Mouse (Mus musculus): Measurements from ENCODE around the gene Asic1. TPM values are rescaled to one million over a fixed set of nuclear protein-coding genes. Genes with fewer than 3 reads are reported as not detected.
"Not testable (repeated sequence)": the region's sequence is repeated elsewhere in the genome, so short reads cannot be mapped to it uniquely, and the experiment has no call there.

Asic1 gene
- polyA plus RNA-seq, 1 experiment, result 2.0 TPM

DNA sequence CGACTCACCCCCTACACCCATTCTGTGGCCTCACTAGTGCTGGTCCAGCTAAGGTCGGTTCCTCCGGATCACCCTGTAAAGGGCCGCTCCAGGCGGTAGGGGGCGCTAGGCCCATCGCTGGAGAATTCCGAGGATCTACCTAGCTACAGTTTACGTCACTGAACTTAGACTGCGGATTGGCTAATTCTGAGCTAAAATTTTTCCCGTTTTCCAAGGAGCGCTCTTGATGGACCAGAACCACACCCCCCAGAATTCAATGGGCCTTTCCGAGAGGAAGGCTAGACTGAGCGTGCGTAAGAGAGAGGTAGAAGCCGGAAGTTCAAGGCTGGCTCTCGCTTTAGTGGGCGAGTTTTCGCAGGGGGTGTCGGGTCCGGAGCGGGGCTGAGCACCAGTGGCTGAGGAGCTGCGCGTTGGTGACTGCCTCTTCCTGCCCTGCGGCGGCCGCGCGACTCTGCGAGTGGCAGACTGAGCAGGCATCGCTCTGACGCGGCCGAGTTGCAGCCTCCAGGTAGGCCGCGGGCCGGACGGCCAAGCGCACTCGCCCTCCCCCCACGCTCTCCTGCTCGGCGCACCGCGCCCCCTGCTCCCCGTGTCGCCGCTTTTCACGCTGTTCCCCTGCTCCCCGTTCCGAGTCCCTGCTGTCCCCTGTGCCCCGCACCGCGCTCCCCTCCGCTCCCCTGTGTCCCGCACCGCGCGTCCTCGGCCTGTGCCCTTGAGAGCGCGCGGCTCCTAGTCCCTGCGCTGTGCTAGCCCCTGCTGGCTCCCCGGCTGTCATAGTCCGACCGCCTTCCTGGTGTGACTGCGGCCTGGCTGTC lies 55.4 kb downstream of the Asic1 start, which contains the start of gene Cox14:
Gene Cox14, plus strand, starts transcription at position 278 of the 815 bp plus-strand sequence.
- peak within 1 kb of the TSS; percentile 52 for H3K4me3 ChIP-seq
- H3K27me3 ChIP-seq (ENCODE audit: control insufficient read depth, insufficient read depth, insufficient read length), result no peaks in the 10 kb centered on the region
- no peak for TF ChIP-seq E2F4 (IDR thresholded peaks at IDR 0.05; ENCODE audit: insufficient read depth)
- peak; percentile 94 for TF ChIP-seq POLR2AphosphoS2 (IDR thresholded peaks at IDR 0.05; ENCODE audit: insufficient read length, low read depth)
- peak; percentile 38 for TF ChIP-seq REST (IDR thresholded peaks at IDR 0.05; ENCODE audit: insufficient read depth, insufficient read length)
- peak; percentile 14 for TF ChIP-seq TCF3 (IDR thresholded peaks at IDR 0.05; ENCODE audit: insufficient read length, low read depth)
- TF ChIP-seq MYOG (IDR thresholded peaks at IDR 0.05; ENCODE audit: control insufficient read depth in 1 of 3, insufficient read depth in 1 of 3, insufficient read length in 2 of 3, low read depth in 2 of 3), result no peak
- no peak for TF ChIP-seq TCF12 (IDR thresholded peaks at IDR 0.05; ENCODE audit: insufficient read depth, poor library complexity, severe bottlenecking)
- TF ChIP-seq POLR2A (IDR thresholded peaks at IDR 0.05; ENCODE audit: insufficient read length, low read depth), result peak; percentile 97
- peak in 1 of 3 experiments; percentile 42 for TF ChIP-seq MYOD1 (IDR thresholded peaks at IDR 0.05; ENCODE audit: control insufficient read depth in 1 of 3, insufficient read length in 2 of 3, low read depth in 2 of 3)
- no peak for TF ChIP-seq USF1 (IDR thresholded peaks at IDR 0.05; ENCODE audit: low read depth)
- no peak for TF ChIP-seq CEBPB (IDR thresholded peaks at IDR 0.05; ENCODE audit: insufficient read depth, poor library complexity, severe bottlenecking)
- no peak for TF ChIP-seq MAX (IDR thresholded peaks at IDR 0.05; ENCODE audit: low read depth)
- no peak for TF ChIP-seq SRF (IDR thresholded peaks at IDR 0.05; ENCODE audit: control insufficient read depth, insufficient read length, low read depth)
- peaks cover 18% of the 10 kb centered on the region for H3K36me3 ChIP-seq (ENCODE audit: control insufficient read depth, insufficient read depth)
- peak within 1 kb of the TSS; percentile 97 for H3K4me2 ChIP-seq (ENCODE audit: low read depth)
- peaks cover 29% of the 10 kb centered on the region for H3K79me2 ChIP-seq (ENCODE audit: control insufficient read depth, insufficient read depth)
- peak within 1 kb of the TSS; percentile 77 for H3ac ChIP-seq (ENCODE audit: control insufficient read depth, insufficient read length)

DNA sequence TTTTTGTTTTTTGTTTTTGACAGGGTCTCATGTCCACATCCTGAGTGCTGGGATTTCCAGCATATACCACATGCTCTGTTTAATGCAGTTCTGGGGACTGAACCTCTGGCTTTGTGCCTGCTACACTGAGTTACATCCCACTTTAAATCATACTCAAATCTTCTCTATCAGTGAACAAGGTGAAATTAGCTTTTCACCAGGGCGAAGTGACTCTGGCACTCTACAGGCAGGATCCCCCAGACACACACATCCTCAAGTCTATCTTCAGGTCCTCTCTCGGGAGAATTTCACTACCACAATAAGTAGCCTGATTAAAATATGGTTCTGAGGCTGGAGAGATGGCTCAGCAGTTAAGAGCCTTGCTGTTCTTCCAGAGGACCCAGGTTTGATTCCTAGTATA lies 56.4 kb downstream of the Asic1 start:
- Histone ChIP-seq H3K79me2 (ENCODE audit: control insufficient read depth, insufficient read depth) (peaks cover 29% of the 10 kb centered on the region), H3ac (ENCODE audit: control insufficient read depth, insufficient read length) (peak overlapping the region; percentile 77), H3K4me2 (ENCODE audit: low read depth) (peak overlapping the region; percentile 92), H3K36me3 (ENCODE audit: control insufficient read depth, insufficient read depth) (peaks cover 18% of the 10 kb centered on the region), H3K27me3 (ENCODE audit: control insufficient read depth, insufficient read depth, insufficient read length) (no peaks in the 10 kb centered on the region), H3K4me3 (peak overlapping the region; percentile 52)
- TF ChIP-seq POLR2AphosphoS2 (IDR thresholded peaks at IDR 0.05; ENCODE audit: insufficient read length, low read depth), result no peak
- no peak for TF ChIP-seq USF1 (IDR thresholded peaks at IDR 0.05; ENCODE audit: low read depth)
- no peak for TF ChIP-seq REST (IDR thresholded peaks at IDR 0.05; ENCODE audit: insufficient read depth, insufficient read length)
- TF ChIP-seq CEBPB (IDR thresholded peaks at IDR 0.05; ENCODE audit: insufficient read depth, poor library complexity, severe bottlenecking), result no peak
- TF ChIP-seq MAX (IDR thresholded peaks at IDR 0.05; ENCODE audit: low read depth), result no peak
- TF ChIP-seq SRF (IDR thresholded peaks at IDR 0.05; ENCODE audit: control insufficient read depth, insufficient read length, low read depth), result no peak
- TF ChIP-seq POLR2A (IDR thresholded peaks at IDR 0.05; ENCODE audit: insufficient read length, low read depth), result no peak
- TF ChIP-seq TCF12 (IDR thresholded peaks at IDR 0.05; ENCODE audit: insufficient read depth, poor library complexity, severe bottlenecking), result no peak
- no peak for TF ChIP-seq TCF3 (IDR thresholded peaks at IDR 0.05; ENCODE audit: insufficient read length, low read depth)
- TF ChIP-seq E2F4 (IDR thresholded peaks at IDR 0.05; ENCODE audit: insufficient read depth), result no peak
- no peak for TF ChIP-seq MYOD1 (IDR thresholded peaks at IDR 0.05; ENCODE audit: control insufficient read depth in 1 of 3, insufficient read length in 2 of 3, low read depth in 2 of 3)
- TF ChIP-seq MYOG (IDR thresholded peaks at IDR 0.05; ENCODE audit: control insufficient read depth in 1 of 3, insufficient read depth in 1 of 3, insufficient read length in 2 of 3, low read depth in 2 of 3), result no peak

DNA sequence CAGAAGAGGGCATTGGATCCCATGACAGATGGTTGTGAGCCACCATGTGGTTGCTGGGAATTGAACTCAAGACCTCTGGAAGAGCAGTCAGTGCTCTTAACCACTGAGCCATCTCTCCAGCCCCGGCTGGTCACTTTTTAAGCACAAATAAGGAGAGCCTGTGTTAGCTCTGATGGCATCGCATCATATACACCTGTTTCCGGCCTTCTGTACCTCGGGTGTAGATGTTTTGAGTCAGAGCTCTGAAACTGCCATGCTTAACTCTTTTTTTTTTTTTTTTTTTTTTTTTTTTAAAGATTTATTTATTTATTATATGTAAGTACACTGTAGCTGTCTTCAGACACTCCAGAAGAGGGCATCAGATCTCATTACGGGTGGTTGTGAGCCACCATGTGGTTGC lies 56.9 kb downstream of the Asic1 start:
- Histone ChIP-seq H3K4me2 (ENCODE audit: low read depth) (peak overlapping the region; percentile 92), H3K79me2 (ENCODE audit: control insufficient read depth, insufficient read depth) (peaks cover 29% of the 10 kb centered on the region), H3K36me3 (ENCODE audit: control insufficient read depth, insufficient read depth) (peaks cover 18% of the 10 kb centered on the region), H3K4me3 (peak overlapping the region; percentile 52)
- not testable (repeated sequence) for H3K27me3 ChIP-seq (ENCODE audit: control insufficient read depth, insufficient read depth, insufficient read length); H3ac ChIP-seq (ENCODE audit: control insufficient read depth, insufficient read length)

DNA sequence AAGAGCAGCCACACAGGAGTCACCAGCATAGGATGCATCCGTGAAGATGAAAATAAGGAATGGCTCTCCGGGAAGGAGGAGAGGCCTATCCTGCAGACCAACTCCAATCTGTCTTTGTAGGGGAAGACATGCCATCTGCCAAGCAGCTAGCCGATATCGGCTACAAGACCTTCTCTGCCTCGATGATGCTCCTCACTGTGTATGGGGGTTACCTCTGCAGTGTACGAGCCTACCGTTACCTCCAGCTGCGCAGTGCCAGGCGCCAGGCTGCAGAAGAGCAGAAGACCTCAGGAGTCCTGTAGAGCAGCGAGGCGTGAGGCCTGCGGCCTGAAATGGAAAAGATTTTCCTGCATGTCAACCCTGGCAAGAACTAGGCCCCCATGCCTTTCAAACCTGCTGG lies 57.4 kb downstream of the Asic1 start:
- Histone ChIP-seq H3K36me3 (ENCODE audit: control insufficient read depth, insufficient read depth) (peaks cover 18% of the 10 kb centered on the region), H3K79me2 (ENCODE audit: control insufficient read depth, insufficient read depth) (peaks cover 29% of the 10 kb centered on the region), H3K4me3 (no peak overlapping the region), H3ac (ENCODE audit: control insufficient read depth, insufficient read length) (no peak overlapping the region), H3K27me3 (ENCODE audit: control insufficient read depth, insufficient read depth, insufficient read length) (no peaks in the 10 kb centered on the region), H3K4me2 (ENCODE audit: low read depth) (no peak overlapping the region)
- TF ChIP-seq CEBPB (IDR thresholded peaks at IDR 0.05; ENCODE audit: insufficient read depth, poor library complexity, severe bottlenecking) (no peak), POLR2AphosphoS2 (IDR thresholded peaks at IDR 0.05; ENCODE audit: insufficient read length, low read depth) (peak; percentile 62)

DNA sequence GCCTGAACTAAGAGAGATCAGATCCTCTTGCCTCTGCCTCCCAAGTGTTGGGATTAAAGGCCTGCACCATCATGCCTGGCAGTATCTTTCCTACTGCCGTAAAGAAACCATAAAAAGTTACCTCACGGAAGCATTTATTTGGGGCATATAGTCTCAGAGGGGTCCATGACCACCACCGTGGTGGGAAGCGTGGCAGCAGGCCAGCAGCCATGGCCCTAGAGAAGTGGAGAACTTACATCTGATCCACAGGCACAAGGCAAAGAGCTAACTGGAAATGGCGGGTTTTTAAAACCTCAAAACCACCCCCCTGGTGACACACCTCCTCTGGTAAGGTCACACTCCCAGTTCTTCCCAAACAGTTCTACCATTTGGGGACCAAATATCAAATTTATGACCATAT lies 58.0 kb downstream of the Asic1 start:
- Histone ChIP-seq H3ac (ENCODE audit: control insufficient read depth, insufficient read length) (no peak overlapping the region), H3K27me3 (ENCODE audit: control insufficient read depth, insufficient read depth, insufficient read length) (no peaks in the 10 kb centered on the region), H3K4me2 (ENCODE audit: low read depth) (no peak overlapping the region), H3K4me3 (no peak overlapping the region), H3K79me2 (ENCODE audit: control insufficient read depth, insufficient read depth) (peaks cover 29% of the 10 kb centered on the region), H3K36me3 (ENCODE audit: control insufficient read depth, insufficient read depth) (peaks cover 25% of the 10 kb centered on the region)
- TF ChIP-seq POLR2AphosphoS2 (IDR thresholded peaks at IDR 0.05; ENCODE audit: insufficient read length, low read depth), result no peak
- no peak for TF ChIP-seq MAX (IDR thresholded peaks at IDR 0.05; ENCODE audit: low read depth)

Data from myocyte (in vitro differentiated cells).